Mouse (Mus musculus) lung, postnatal 0 days (tissue): Measurements from ENCODE around the gene Tenm1.

Experiments used
- CTCF ChIP-seq: IDR thresholded peaks from 2 replicates; pipeline ENCODE4 v1.5.1; 2016; ENCODE audit warnings: antibody characterized with exemption, mild to moderate bottlenecking
- EP300 ChIP-seq: IDR thresholded peaks from 2 replicates; pipeline ENCODE4 v1.6.1; 2016; ENCODE audit warnings: antibody characterized with exemption, mild to moderate bottlenecking, control low read depth

DNA sequence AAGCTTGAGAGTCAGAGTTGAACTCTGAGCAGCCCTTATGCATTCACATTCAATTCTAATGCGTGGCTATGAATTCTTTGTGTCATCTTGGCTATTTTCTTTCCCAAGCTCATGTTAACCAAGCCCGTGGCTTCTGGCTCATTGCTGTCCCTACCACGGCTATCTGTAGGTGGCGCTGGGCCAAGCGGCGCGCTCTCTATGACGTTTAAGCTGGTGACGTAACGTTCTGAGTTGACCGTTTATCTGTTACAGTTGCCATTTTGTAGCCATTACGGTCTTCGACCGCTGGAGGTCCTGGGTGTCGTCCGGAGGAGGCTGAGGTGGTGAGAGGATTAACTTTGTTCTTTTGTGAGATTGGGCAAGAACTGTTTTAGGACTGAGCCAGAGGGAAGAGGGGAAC is 939.5 kb downstream of the Tenm1 start, which contains the start of gene Tex13c2:
- TF ChIP-seq CTCF (no peak), EP300 (no peak)
